ENCODE assay signal across 21 mouse cellular contexts in the genomic region with DNA sequence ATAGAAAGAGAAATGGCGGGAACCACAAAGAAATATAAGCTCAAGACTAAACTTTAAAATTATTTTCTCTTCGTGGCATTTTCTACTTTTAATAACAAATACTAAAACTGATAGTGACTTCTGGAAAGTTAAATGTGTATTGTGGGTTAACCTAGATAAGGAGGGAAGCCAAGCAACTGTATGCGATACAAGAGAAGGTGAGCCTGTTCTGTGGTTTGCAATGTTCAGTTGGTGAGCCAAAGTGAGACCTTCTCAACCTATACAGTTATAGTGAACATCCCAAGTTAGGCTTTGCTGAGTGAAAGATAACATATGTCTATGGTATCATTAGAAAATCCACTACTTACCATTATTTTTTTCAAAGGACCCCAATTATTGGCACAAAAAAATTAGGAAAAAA.
"Had no signal": no experiment of that assay in that cellular context is flagged by ENCODE, and none has a peak within 500 bp of the region (broad histone marks: within the 10 kb centered on the region; RNA-seq: fewer than 3 reads in every experiment).

No protein-coding gene starts in this region.

- H3K9me3 ChIP-seq: intestine, embryonic 15.5 days; kidney, embryonic 15.5 days; liver, embryonic 15.5 days; megakaryocyte, embryonic 14.5 days had no signal

- ATAC-seq: intestine, embryonic 15.5 days; lung, postnatal 0 days had no signal

- H3K4me1 ChIP-seq: intestine, embryonic 15.5 days; kidney, embryonic 15.5 days; liver, embryonic 15.5 days; megakaryocyte, embryonic 14.5 days had no signal

- H3K4me3 ChIP-seq: intestine, embryonic 15.5 days; kidney, embryonic 15.5 days; left cerebral cortex, adult 2 months; liver, embryonic 15.5 days; megakaryocyte, embryonic 14.5 days had no signal

- DNase-seq: kidney, adult 11 months; kidney, adult 8-10 months; kidney, postnatal 10 days; kidney, postnatal 36 days; layer of hippocampus, postnatal 36 days; lung, embryonic 14.5 days; midbrain, embryonic 14.5 days; right cerebral cortex, adult 18-20 months; right cerebral cortex, postnatal 14 days; right cerebral cortex, postnatal 4 days; thymus, adult 2 months; thymus, postnatal 14 days had no signal

- H3K9ac ChIP-seq: intestine, embryonic 15.5 days; kidney, embryonic 15.5 days; liver, embryonic 15.5 days; lung, embryonic 14.5 days had no signal

- H3K36me3 ChIP-seq: intestine, embryonic 15.5 days; kidney, embryonic 15.5 days; liver, embryonic 15.5 days had no signal

- H3K27me3 ChIP-seq: intestine, embryonic 15.5 days; kidney, embryonic 15.5 days; liver, embryonic 15.5 days; megakaryocyte, embryonic 14.5 days had no signal

- H3K4me2 ChIP-seq: intestine, embryonic 15.5 days; kidney, embryonic 15.5 days; liver, embryonic 15.5 days; lung, embryonic 14.5 days; midbrain, embryonic 11.5 days had no signal

- H3K27ac ChIP-seq: intestine, embryonic 15.5 days; kidney, embryonic 15.5 days; left cerebral cortex, adult 2 months; liver, embryonic 15.5 days; macrophage; stomach, postnatal 0 days had no signal
